Mouse (Mus musculus): ENCODE measurements around the gene Ptpre. TPM values are rescaled to one million over a fixed set of nuclear protein-coding genes. Genes with fewer than 3 reads are reported as not detected.

The Ptpre gene
- total and polyA plus RNA-seq, 2 experiments from 2014 or later: 2.0 to 4.0 TPM

- 75% methylated on average over 3 of the region's 3 CpGs for WGBS
- no peak for ATAC-seq (ENCODE audit: insufficient read depth, low read depth)
Measured at GRCm38 (mm10) chr7:135511723-135512122, 25.6 kb upstream of the Ptpre start.

GRCm38 (mm10) chr7:135517191-135517590 is 20.1 kb upstream of the Ptpre start:
- no peak overlapping the region for H3K9ac ChIP-seq (replicated peaks; ENCODE audit: low read depth, low read length)
- no peak overlapping the region for H3K4me2 ChIP-seq (ENCODE audit: low read depth, low read length)
- H3K9me3 ChIP-seq (replicated peaks; ENCODE audit: control insufficient read depth, low read length): no peaks in the 10 kb centered on the region
- WGBS: 44% methylated on average over 4 of the region's 4 CpGs
- ATAC-seq (ENCODE audit: insufficient read depth, low read depth) (no peak), DNase-seq (ENCODE audit: low spot score) (no peak)
- no peaks in the 10 kb centered on the region for H3K36me3 ChIP-seq (replicated peaks; ENCODE audit: control insufficient read depth, insufficient read depth, low read length)
- H3K27me3 ChIP-seq (ENCODE audit: control insufficient read depth, insufficient read depth, low read length): no peaks in the 10 kb centered on the region
- H3K4me1 ChIP-seq (ENCODE audit: control insufficient read depth, insufficient read depth): no peaks in the 10 kb centered on the region
- no peak overlapping the region for H3K4me3 ChIP-seq (ENCODE audit: low read depth, low read length)
- no peak overlapping the region for H3K27ac ChIP-seq (ENCODE audit: low read depth)
- TF ChIP-seq CTCF (IDR thresholded peaks at IDR 0.05; ENCODE audit: low read depth) (no peak), EP300 (IDR thresholded peaks at IDR 0.05; ENCODE audit: low read depth) (no peak)

More at GRCm38 (mm10) chr7:135511723-135512122, 25.6 kb upstream of the Ptpre start:
- no peaks in the 10 kb centered on the region for H3K27me3 ChIP-seq (ENCODE audit: control insufficient read depth, insufficient read depth, low read length)
- no peaks in the 10 kb centered on the region for H3K9me3 ChIP-seq (replicated peaks; ENCODE audit: control insufficient read depth, low read length)
- DNase-seq (ENCODE audit: low spot score): no peak
- no peaks in the 10 kb centered on the region for H3K36me3 ChIP-seq (replicated peaks; ENCODE audit: control insufficient read depth, insufficient read depth, low read length)
- no peak for TF ChIP-seq EP300 (IDR thresholded peaks at IDR 0.05; ENCODE audit: low read depth)
- no peak for TF ChIP-seq CTCF (IDR thresholded peaks at IDR 0.05; ENCODE audit: low read depth)
- H3K4me1 ChIP-seq (ENCODE audit: control insufficient read depth, insufficient read depth): no peaks in the 10 kb centered on the region
- H3K4me2 ChIP-seq (ENCODE audit: low read depth, low read length): no peak overlapping the region
- H3K27ac ChIP-seq (ENCODE audit: low read depth): no peak overlapping the region
- H3K9ac ChIP-seq (replicated peaks; ENCODE audit: low read depth, low read length): no peak overlapping the region
- no peak overlapping the region for H3K4me3 ChIP-seq (ENCODE audit: low read depth, low read length)

- H3K4me1 ChIP-seq (ENCODE audit: control insufficient read depth, insufficient read depth): no peaks in the 10 kb centered on the region
- no peak overlapping the region for H3K9ac ChIP-seq (replicated peaks; ENCODE audit: low read depth, low read length)
- H3K27me3 ChIP-seq (ENCODE audit: control insufficient read depth, insufficient read depth, low read length): no peaks in the 10 kb centered on the region
- 60% methylated on average over 5 of the region's 5 CpGs for WGBS
- ATAC-seq (ENCODE audit: insufficient read depth, low read depth): no peak
- H3K4me2 ChIP-seq (ENCODE audit: low read depth, low read length): no peak overlapping the region
- H3K27ac ChIP-seq (ENCODE audit: low read depth): no peak overlapping the region
- DNase-seq (ENCODE audit: low spot score): no peak
- no peaks in the 10 kb centered on the region for H3K9me3 ChIP-seq (replicated peaks; ENCODE audit: control insufficient read depth, low read length)
- H3K4me3 ChIP-seq (ENCODE audit: low read depth, low read length): no peak overlapping the region
- TF ChIP-seq CTCF (IDR thresholded peaks at IDR 0.05; ENCODE audit: low read depth) (no peak), EP300 (IDR thresholded peaks at IDR 0.05; ENCODE audit: low read depth) (no peak)
- H3K36me3 ChIP-seq (replicated peaks; ENCODE audit: control insufficient read depth, insufficient read depth, low read length): no peaks in the 10 kb centered on the region
Measured at GRCm38 (mm10) chr7:135520241-135520640, 17.0 kb upstream of the Ptpre start.

GRCm38 (mm10) chr7:135521755-135522512 is 15.3 kb upstream of the Ptpre start:
- WGBS: 72% methylated on average over 15 of the region's 15 CpGs
- DNase-seq (ENCODE audit: low spot score): no peak

GRCm38 (mm10) chr7:135523981-135524380 is 13.3 kb upstream of the Ptpre start:
- ATAC-seq (ENCODE audit: insufficient read depth, low read depth) (no peak), DNase-seq (ENCODE audit: low spot score) (no peak)
- no peak overlapping the region for H3K4me2 ChIP-seq (ENCODE audit: low read depth, low read length)
- no peaks in the 10 kb centered on the region for H3K9me3 ChIP-seq (replicated peaks; ENCODE audit: control insufficient read depth, low read length)
- TF ChIP-seq EP300 (IDR thresholded peaks at IDR 0.05; ENCODE audit: low read depth) (no peak), CTCF (IDR thresholded peaks at IDR 0.05; ENCODE audit: low read depth) (no peak)
- H3K36me3 ChIP-seq (replicated peaks; ENCODE audit: control insufficient read depth, insufficient read depth, low read length): no peaks in the 10 kb centered on the region
- 23% methylated on average over 4 of the region's 4 CpGs for WGBS
- no peaks in the 10 kb centered on the region for H3K27me3 ChIP-seq (ENCODE audit: control insufficient read depth, insufficient read depth, low read length)
- no peak overlapping the region for H3K9ac ChIP-seq (replicated peaks; ENCODE audit: low read depth, low read length)
- H3K27ac ChIP-seq (ENCODE audit: low read depth): no peak overlapping the region
- no peaks in the 10 kb centered on the region for H3K4me1 ChIP-seq (ENCODE audit: control insufficient read depth, insufficient read depth)
- H3K4me3 ChIP-seq (ENCODE audit: low read depth, low read length): no peak overlapping the region

More at GRCm38 (mm10) chr7:135521755-135522512, 15.3 kb upstream of the Ptpre start:
- no peak for TF ChIP-seq CTCF (IDR thresholded peaks at IDR 0.05; ENCODE audit: low read depth)
- no peak overlapping the region for H3K9ac ChIP-seq (replicated peaks; ENCODE audit: low read depth, low read length)
- no peaks in the 10 kb centered on the region for H3K9me3 ChIP-seq (replicated peaks; ENCODE audit: control insufficient read depth, low read length)
- no peak overlapping the region for H3K27ac ChIP-seq (ENCODE audit: low read depth)
- no peaks in the 10 kb centered on the region for H3K4me1 ChIP-seq (ENCODE audit: control insufficient read depth, insufficient read depth)
- no peak for ATAC-seq (ENCODE audit: insufficient read depth, low read depth)
- H3K4me3 ChIP-seq (ENCODE audit: low read depth, low read length): no peak overlapping the region
- no peaks in the 10 kb centered on the region for H3K27me3 ChIP-seq (ENCODE audit: control insufficient read depth, insufficient read depth, low read length)
- no peaks in the 10 kb centered on the region for H3K36me3 ChIP-seq (replicated peaks; ENCODE audit: control insufficient read depth, insufficient read depth, low read length)
- H3K4me2 ChIP-seq (ENCODE audit: low read depth, low read length): no peak overlapping the region

Data from heart, postnatal 0 days (tissue).